Mouse (Mus musculus) intestine, embryonic 15.5 days (tissue): ENCODE measurements around the gene Gm826. TPM values are rescaled to one million over a fixed set of nuclear protein-coding genes. Genes with fewer than 3 reads are reported as not detected.

Experiments used
- ATAC-seq: fragments of 200-750 bp; cut with Nextera tagmentation; 2 replicates; pipeline ENCODE4 v1.8.0; 2017; ENCODE audit warnings: moderate TSS enrichment, moderate library complexity
- H3K27ac ChIP-seq: fragments of 300-500 bp; sonication (generic); 2 replicates; pipeline ENCODE4 v1.5.1; 2015; ENCODE audit warnings: mild to moderate bottlenecking, inconsistent platforms
- H3K27me3 ChIP-seq: fragments of 300-500 bp; sonication (generic); replicated peaks from 2 replicates; pipeline ENCODE4 v1.6.1; 2015; ENCODE audit warnings: inconsistent platforms
- H3K36me3 ChIP-seq: fragments of 300-500 bp; sonication (generic); 2 replicates; pipeline ENCODE4 v1.6.1; 2015; ENCODE audit warnings: inconsistent platforms
- H3K4me1 ChIP-seq: fragments of 300-500 bp; sonication (generic); replicated peaks from 2 replicates; pipeline ENCODE4 v1.6.1; 2015; ENCODE audit warnings: inconsistent platforms
- H3K4me2 ChIP-seq: fragments of 300-500 bp; sonication (generic); replicated peaks from 2 replicates; pipeline ENCODE4 v1.6.1; 2015; ENCODE audit warnings: mild to moderate bottlenecking, inconsistent platforms
- H3K4me3 ChIP-seq: fragments of 300-500 bp; sonication (generic); replicated peaks from 2 replicates; pipeline ENCODE4 v1.5.1; 2015; ENCODE audit warnings: inconsistent platforms
- H3K9ac ChIP-seq: fragments of 300-500 bp; sonication (generic); 2 replicates; pipeline ENCODE4 v1.6.1; 2015; ENCODE audit warnings: inconsistent platforms
- H3K9me3 ChIP-seq: fragments of 300-500 bp; sonication (generic); 2 replicates; pipeline ENCODE4 v1.6.1; 2016; ENCODE audit warnings: inconsistent platforms
- WGBS: fragments of 180-500 bp; shearing (Covaris S2); methylation state at CpG from one replicate; pipeline ENCODE4 v1.1.7; 2015; 5-methylcytosine and 5-hydroxymethylcytosine counted together
- polyA plus RNA-seq: library from polyadenylated mRNA; unstranded; fragments of >200 nt; fragmentation: Nextera tagmentation; extraction: Ambion mirVana; gene quantifications from 2 replicates; pipeline ENCODE4 v1.2.1, GENCODE M21; 2015

Gene Gm826
- polyA plus RNA-seq, 1 experiment from 2014 or later = 15.1 TPM

DNA sequence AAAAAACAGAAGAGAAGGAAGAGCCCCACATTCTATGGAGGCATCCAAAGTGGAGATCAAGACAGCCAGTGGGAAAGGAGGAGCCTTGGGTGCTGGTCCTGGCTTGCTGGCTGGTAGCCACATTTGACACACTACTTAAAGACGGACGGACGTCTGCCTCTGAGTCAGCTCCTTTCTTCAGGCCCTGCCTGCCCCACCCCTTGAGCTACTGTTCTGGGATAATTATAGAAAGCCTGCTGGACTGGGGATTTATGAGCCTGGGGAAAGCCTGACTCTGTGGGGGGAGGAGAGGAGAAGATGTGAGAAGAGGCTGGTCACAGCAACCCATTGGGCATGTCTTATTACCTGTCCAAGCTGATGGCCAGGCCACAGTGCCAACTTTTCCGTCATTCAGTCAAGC lies 12.1 kb downstream of the Gm826 start:
- Histone ChIP-seq H3K9ac (no peak overlapping the region), H3K4me3 (no peak overlapping the region), H3K9me3 (no peaks in the 10 kb centered on the region), H3K27ac (no peak overlapping the region), H3K4me1 (peaks cover 2% of the 10 kb centered on the region; the same call in 1 of the 2 replicates), H3K4me2 (no peak overlapping the region), H3K36me3 (no peaks in the 10 kb centered on the region), H3K27me3 (no peaks in the 10 kb centered on the region)
- ATAC-seq = peak; percentile 76
- 30% methylated on average over 4 of the region's 4 CpGs for WGBS

DNA sequence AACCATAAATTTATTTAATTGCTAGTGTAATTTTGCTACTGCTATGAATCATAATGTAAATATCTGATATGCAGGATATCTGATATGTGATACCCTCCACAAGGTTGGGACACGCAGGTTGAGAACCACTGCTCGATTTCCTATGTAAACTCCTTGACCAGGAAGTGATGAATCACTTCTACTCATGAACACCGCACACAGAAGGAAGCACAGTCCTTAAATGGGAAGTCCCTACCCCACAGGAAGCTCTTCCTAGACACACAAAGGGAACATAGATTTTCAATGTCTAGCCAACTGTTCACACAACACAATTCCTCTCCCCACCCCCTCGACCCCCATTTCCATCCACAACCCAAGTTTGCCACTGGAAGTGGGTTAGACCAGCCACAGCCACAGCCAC lies 15.7 kb downstream of the Gm826 start:
- no peak overlapping the region for H3K4me2 ChIP-seq
- no peak overlapping the region for H3K9ac ChIP-seq
- H3K36me3 ChIP-seq = no peaks in the 10 kb centered on the region
- H3K27me3 ChIP-seq = no peaks in the 10 kb centered on the region
- no peak for ATAC-seq
- H3K4me3 ChIP-seq = no peak overlapping the region
- no peaks in the 10 kb centered on the region for H3K4me1 ChIP-seq
- no peak overlapping the region for H3K27ac ChIP-seq
- 28% methylated on average over 4 of the region's 4 CpGs for WGBS
- H3K9me3 ChIP-seq = no peaks in the 10 kb centered on the region

DNA sequence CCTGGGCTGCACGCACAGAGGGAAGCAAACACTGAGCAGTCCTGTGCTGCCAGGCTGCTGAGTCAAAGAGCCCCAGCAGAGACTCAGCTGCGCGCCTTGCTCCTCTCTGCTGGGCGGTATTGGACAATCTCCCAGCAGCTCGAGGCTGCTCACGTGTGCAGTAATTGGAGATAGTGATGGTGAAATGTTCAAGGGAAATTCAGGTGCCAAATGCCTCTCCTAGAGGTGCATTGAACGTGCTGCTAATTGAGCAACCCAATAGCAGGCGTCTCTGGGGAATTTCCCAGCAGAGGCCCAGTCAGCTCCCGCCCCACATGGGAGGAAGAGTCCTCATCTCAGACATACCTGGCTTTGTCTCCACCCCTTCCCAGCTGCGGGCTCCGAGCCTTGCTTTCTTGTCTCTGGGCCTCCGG lies 20.4 kb downstream of the Gm826 start:
- no peaks in the 10 kb centered on the region for H3K27me3 ChIP-seq
- no peak overlapping the region for H3K9ac ChIP-seq
- no peak overlapping the region for H3K4me2 ChIP-seq
- no peaks in the 10 kb centered on the region for H3K36me3 ChIP-seq
- no peak overlapping the region for H3K27ac ChIP-seq
- H3K9me3 ChIP-seq = no peaks in the 10 kb centered on the region
- no peaks in the 10 kb centered on the region for H3K4me1 ChIP-seq
- peak; percentile 61 for ATAC-seq
- WGBS = 39% methylated on average over 12 of the region's 12 CpGs
- H3K4me3 ChIP-seq = no peak overlapping the region

DNA sequence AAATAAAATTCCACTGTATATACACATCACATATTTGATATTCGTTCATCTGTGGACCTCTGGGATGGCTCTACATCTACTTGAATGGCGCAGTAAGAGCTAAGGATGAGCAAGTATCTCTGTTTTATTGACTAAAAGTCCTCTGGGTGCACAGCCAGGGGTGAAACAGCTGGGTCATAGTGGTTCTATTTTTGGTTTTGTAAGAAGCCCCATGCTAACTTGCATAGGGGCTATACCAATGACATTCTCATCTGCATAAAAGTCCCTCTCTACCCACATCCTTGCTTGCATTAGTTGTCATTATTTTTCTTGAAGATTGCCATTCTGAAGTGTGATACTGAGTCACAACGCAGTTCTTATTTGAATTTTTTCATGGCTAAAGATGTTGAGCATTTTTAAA lies 28.9 kb downstream of the Gm826 start:
- Histone ChIP-seq H3K4me3 (no peak overlapping the region), H3K27me3 (no peaks in the 10 kb centered on the region), H3K9ac (no peak overlapping the region), H3K4me2 (no peak overlapping the region), H3K27ac (no peak overlapping the region), H3K36me3 (no peaks in the 10 kb centered on the region), H3K9me3 (no peaks in the 10 kb centered on the region), H3K4me1 (no peaks in the 10 kb centered on the region)
- no peak for ATAC-seq
- 85% methylated on average over 3 of the region's 3 CpGs for WGBS

DNA sequence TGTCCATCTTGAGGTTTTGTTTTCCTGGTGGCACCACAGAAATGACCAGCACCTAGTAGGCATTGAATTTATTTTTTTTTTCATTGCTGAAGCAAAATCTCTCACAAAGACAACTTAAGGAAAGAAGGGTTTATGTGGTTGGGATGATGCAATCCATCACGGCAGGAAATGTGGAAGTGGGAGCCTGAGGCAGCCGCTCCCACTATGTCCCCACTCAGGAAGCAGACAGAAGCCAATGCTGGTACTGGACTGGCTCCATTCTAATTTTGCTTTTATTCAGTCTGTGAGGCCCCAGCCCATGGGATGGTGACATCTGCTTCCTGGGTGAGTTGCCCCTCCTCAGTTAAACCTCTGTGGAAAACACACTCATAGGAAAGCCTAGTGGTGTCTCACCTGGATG lies 30.0 kb downstream of the Gm826 start:
- no peak overlapping the region for H3K4me3 ChIP-seq
- H3K4me1 ChIP-seq = no peaks in the 10 kb centered on the region
- no peak overlapping the region for H3K27ac ChIP-seq
- WGBS = 78% methylated on average over 2 of the region's 2 CpGs
- no peak overlapping the region for H3K4me2 ChIP-seq
- no peaks in the 10 kb centered on the region for H3K27me3 ChIP-seq
- no peak overlapping the region for H3K9ac ChIP-seq
- no peaks in the 10 kb centered on the region for H3K9me3 ChIP-seq
- no peaks in the 10 kb centered on the region for H3K36me3 ChIP-seq
- ATAC-seq = no peak

DNA sequence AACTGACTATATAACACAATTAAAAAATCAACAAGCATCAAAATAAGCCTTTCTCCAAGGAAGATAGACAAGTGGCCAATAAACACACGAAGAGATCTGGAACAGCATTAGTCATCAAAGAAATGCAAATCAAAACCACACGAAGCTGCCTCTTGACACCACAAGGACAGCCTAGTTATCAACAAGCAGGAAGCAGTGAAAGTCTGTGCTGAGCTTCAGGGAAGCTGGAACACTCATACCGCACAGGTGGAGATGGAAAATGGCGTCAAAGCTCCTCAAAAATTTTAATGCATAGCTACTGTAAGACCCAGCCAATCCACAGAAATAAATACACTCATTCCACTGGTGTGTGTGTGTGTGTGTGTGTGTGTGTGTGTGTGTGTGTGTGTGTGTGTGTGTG lies 31.9 kb downstream of the Gm826 start:
- Histone ChIP-seq H3K4me2 (no peak overlapping the region), H3K9me3 (no peaks in the 10 kb centered on the region), H3K27ac (no peak overlapping the region), H3K4me3 (no peak overlapping the region), H3K36me3 (no peaks in the 10 kb centered on the region), H3K27me3 (no peaks in the 10 kb centered on the region), H3K9ac (no peak overlapping the region), H3K4me1 (no peaks in the 10 kb centered on the region)
- 61% methylated on average over 4 of the region's 4 CpGs for WGBS
- no peak for ATAC-seq

DNA sequence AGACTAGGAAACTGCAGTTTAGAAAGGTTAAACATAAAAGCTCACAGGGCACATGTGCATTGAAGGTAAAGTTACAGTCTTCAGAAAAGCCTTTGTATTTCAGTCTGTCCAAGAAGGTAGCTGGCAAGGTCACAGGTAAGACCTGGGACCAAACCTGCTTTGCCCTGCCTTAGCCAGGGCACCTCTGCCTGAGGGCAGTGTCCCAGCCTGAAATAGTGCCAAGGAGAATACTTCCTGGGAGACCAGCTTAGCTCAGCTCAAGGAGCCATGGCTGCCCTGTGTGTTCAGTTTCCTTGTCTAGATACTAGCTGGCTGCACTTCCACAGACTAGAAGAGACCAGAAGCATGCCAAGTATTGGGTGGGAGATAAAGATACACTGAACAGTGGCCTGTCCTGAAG lies 35.4 kb downstream of the Gm826 start:
- H3K4me1 ChIP-seq = no peaks in the 10 kb centered on the region
- no peak overlapping the region for H3K9ac ChIP-seq
- H3K36me3 ChIP-seq = no peaks in the 10 kb centered on the region
- H3K27ac ChIP-seq = no peak overlapping the region
- H3K4me3 ChIP-seq = no peak overlapping the region
- no peaks in the 10 kb centered on the region for H3K9me3 ChIP-seq
- H3K4me2 ChIP-seq = no peak overlapping the region
- no peaks in the 10 kb centered on the region for H3K27me3 ChIP-seq
- no peak for ATAC-seq

DNA sequence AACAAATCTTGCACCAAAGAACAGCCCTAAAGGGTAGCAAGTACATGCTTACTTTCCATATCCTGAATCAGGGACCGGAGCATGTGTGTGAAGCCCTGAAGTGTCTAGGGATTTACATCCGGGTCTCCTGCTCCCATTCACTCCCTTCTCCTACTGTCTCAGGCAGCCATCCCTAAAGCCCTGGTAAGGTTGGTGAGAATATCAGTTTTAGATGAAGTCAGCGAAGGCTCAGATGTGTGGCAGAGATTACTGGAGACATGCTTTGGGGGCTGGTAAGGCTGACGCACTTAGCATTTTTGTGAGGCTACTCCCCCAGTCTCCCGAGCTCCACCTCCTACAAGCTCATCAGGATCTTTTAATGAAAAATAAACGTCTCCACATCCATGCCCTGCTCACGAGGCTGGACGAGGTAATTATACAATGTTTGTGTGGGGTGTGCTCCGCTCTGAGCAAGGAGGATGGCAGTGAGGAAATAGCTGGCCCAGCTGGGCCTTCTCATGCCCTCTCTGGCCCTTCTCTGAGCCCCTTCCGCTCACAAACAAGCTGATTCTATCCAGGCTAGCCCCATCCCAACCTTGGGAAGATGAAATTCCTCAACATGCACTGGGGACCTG lies 45.3 kb downstream of the Gm826 start:
- no peaks in the 10 kb centered on the region for H3K4me1 ChIP-seq
- no peak overlapping the region for H3K27ac ChIP-seq
- no peak overlapping the region for H3K4me3 ChIP-seq
- H3K9me3 ChIP-seq = no peaks in the 10 kb centered on the region
- no peak overlapping the region for H3K4me2 ChIP-seq
- H3K36me3 ChIP-seq = no peaks in the 10 kb centered on the region
- no peaks in the 10 kb centered on the region for H3K27me3 ChIP-seq
- 64% methylated on average over 10 of the region's 10 CpGs for WGBS
- no peak for ATAC-seq
- H3K9ac ChIP-seq = no peak overlapping the region

DNA sequence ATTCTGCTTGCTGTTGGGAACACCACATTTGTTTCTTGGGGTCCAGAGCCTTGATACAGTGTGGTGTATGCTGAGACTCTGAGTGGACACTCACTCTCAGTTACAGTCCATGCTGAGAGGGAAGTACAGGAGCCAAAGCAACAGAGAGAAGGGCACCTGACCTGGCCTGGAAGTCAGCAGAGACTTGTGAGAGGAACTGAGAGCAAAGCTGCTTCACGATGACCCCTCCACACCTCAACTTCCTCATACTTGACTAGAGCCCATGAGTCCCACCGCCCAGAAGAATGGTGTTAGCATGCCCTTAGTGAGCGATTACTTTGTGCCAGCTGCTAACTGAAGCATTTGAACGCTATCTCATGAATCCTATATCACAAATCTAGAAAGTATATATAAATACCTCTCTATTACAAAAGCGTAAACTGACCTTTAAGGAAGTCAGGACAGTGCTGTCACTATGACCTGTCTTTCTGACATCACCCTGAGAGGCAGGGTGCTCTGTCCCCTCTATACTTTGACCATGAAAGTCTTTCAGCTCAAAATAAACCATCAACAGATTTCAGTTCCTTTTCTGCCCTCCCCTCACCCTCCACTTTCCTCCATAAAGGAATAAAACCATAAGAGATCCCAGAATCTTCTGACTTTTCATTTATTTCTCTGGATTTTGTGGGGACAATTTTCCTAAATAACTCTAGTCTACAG lies 57.9 kb downstream of the Gm826 start:
- no peak for ATAC-seq
- no peaks in the 10 kb centered on the region for H3K4me1 ChIP-seq
- no peak overlapping the region for H3K27ac ChIP-seq
- H3K36me3 ChIP-seq = no peaks in the 10 kb centered on the region
- no peak overlapping the region for H3K4me2 ChIP-seq
- no peaks in the 10 kb centered on the region for H3K9me3 ChIP-seq
- WGBS = 80% methylated on average over 5 of the region's 5 CpGs
- H3K9ac ChIP-seq = no peak overlapping the region
- H3K27me3 ChIP-seq = no peaks in the 10 kb centered on the region
- H3K4me3 ChIP-seq = no peak overlapping the region

DNA sequence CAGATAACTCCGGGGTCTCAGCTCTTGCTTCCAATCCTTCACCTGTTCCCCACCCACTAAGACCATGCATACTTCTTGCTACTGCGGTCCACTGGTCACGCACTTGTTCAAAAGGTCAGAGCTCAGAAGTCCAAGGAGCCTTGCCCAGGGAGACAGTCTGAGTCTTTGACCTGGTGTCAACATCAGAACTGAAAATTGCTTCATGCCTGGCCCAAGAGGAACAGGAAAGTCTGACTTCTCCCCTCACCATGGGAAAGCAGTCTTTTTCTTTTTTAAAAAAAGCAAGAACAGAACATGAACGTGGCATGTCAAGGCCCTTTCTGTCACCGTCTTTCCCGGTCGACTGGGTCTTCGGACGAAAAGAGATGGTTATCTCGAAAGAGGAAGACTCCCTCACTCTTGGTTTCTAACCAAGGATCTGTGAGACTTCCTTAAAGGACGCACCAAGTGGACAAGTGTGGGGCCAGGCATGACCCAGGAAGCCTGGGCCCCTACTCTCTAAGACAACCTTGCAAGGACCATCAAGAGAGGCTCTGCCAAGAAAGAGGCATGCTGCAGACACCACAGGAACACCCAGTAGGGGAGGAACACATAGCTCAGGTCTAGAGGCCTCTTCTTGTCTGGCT lies 66.0 kb downstream of the Gm826 start:
- Histone ChIP-seq H3K4me3 (no peak overlapping the region), H3K27me3 (no peaks in the 10 kb centered on the region), H3K36me3 (no peaks in the 10 kb centered on the region), H3K4me2 (no peak overlapping the region), H3K27ac (no peak overlapping the region), H3K9me3 (no peaks in the 10 kb centered on the region), H3K4me1 (no peaks in the 10 kb centered on the region), H3K9ac (no peak overlapping the region)
- WGBS = 87% methylated on average over 11 of the region's 11 CpGs
- ATAC-seq = no peak

DNA sequence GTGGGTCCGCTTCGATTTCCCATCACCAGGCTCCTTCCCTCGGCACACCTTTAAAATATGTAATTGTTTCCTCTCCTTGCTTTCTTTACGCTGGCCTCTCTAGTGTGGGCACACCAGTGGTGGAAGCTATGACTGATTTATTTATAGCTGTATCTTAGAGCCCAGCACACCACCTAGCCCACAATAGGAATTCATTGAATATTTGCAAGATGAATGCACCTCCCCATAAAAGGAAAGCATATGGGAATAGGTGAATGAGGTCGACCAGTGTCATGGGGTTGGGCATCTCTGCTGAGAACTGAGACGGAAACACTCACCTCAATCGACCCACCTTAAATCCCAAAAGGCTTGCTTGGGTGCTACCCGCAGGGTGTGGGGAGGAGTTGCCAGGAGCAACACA lies 70.1 kb downstream of the Gm826 start:
- Histone ChIP-seq H3K36me3 (no peaks in the 10 kb centered on the region), H3K4me3 (no peak overlapping the region), H3K27ac (no peak overlapping the region), H3K9ac (no peak overlapping the region), H3K27me3 (no peaks in the 10 kb centered on the region), H3K4me1 (no peaks in the 10 kb centered on the region), H3K9me3 (no peaks in the 10 kb centered on the region), H3K4me2 (no peak overlapping the region)
- 88% methylated on average over 8 of the region's 8 CpGs for WGBS
- no peak for ATAC-seq

DNA sequence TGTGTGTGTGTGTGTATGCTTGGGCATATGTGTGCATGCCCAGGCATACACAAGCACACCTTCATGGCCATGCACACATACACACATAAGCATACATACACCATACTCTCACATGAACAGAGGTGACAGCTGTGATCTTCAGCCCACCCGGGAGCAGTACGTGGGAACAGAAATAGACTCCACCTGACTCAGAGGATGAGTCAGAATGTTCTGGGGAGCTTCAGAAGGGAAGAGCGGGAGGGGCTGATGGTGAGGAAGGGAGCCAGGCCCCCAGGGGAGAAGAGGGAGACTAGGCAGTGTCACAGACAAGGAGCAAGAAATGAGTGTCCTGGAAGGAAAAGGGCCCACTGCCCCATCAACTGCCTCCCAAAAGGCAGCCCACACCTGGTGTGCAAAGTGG lies 72.4 kb downstream of the Gm826 start:
- 72% methylated on average over 3 of the region's 3 CpGs for WGBS
- no peaks in the 10 kb centered on the region for H3K9me3 ChIP-seq

More for the DNA sequence above, 72.4 kb downstream of the Gm826 start:
- H3K27me3 ChIP-seq = no peaks in the 10 kb centered on the region
- H3K9ac ChIP-seq = no peak overlapping the region
- H3K4me1 ChIP-seq = no peaks in the 10 kb centered on the region
- no peak overlapping the region for H3K4me3 ChIP-seq
- H3K27ac ChIP-seq = no peak overlapping the region
- no peak overlapping the region for H3K4me2 ChIP-seq
- H3K36me3 ChIP-seq = no peaks in the 10 kb centered on the region
- no peak for ATAC-seq
